Mouse (Mus musculus): ENCODE data around the gene I830077J02Rik.

GRCm38 (mm10) chr3:105933926-105934325 is 1.5 kb upstream of the I830077J02Rik start:
- TF ChIP-seq POLR2A (IDR thresholded peaks at IDR 0.05; ENCODE audit: control insufficient read depth, extremely low read depth, insufficient read depth, low read length, poor library complexity) (no peak), CTCF (IDR thresholded peaks at IDR 0.05; ENCODE audit: borderline replicate concordance, control insufficient read depth, extremely low read depth, insufficient read depth, low read length, poor library complexity) (no peak)
